Mouse (Mus musculus) MEL (cell line): ENCODE results near the gene Iqsec1. TPM values are rescaled to one million over a fixed set of nuclear protein-coding genes. Genes with fewer than 3 reads are reported as not detected.

Experiments used
- DNase-seq: peaks from one replicate; pipeline ENCODE4 v3.0.0; 2011; ENCODE audit warnings: low read depth, low spot score
- H3K27ac ChIP-seq: 2 replicates; pipeline ENCODE4 v1.5.1; 2012; ENCODE audit warnings: low read depth, mild to moderate bottlenecking, control low read depth, low read length, moderate library complexity; ENCODE audit not compliant: control insufficient read depth
- H3K27me3 ChIP-seq, 2 experiments: fragments of 150-350 bp in 1 of 2; sonication (generic) in 1 of 2; 2 replicates each; pipeline ENCODE4 v1.6.1; 2012; ENCODE audit warnings: low read length in 2 of 2, mild to moderate bottlenecking in 2 of 2, improper control_type of control experiment in 1 of 2, moderate library complexity in 1 of 2; ENCODE audit not compliant: insufficient read depth in 2 of 2, control insufficient read depth in 1 of 2
- H3K36me3 ChIP-seq, 2 experiments: 2 replicates each; pipeline ENCODE4 v1.6.1; 2012 to 2014; ENCODE audit warnings: low read length in 2 of 2, improper control_type of control experiment in 1 of 2, inconsistent platforms in 1 of 2, mild to moderate bottlenecking in 1 of 2; ENCODE audit not compliant: insufficient read depth in 2 of 2, control insufficient read depth in 1 of 2
- H3K4me1 ChIP-seq, 2 experiments: fragments of 150-350 bp in 1 of 2; sonication (generic) in 1 of 2; 2 replicates each; pipeline ENCODE4 v1.6.1; 2012; ENCODE audit warnings: low read length in 2 of 2, improper control_type of control experiment in 1 of 2, mild to moderate bottlenecking in 1 of 2; ENCODE audit not compliant: insufficient read depth in 2 of 2, control insufficient read depth in 1 of 2
- H3K4me3 ChIP-seq, 2 experiments: fragments of 150-350 bp in 1 of 2; sonication (generic) in 1 of 2; 2 replicates each; pipeline ENCODE4 v1.5.1; 2012; ENCODE audit warnings: low read depth in 2 of 2, low read length in 2 of 2, mild to moderate bottlenecking in 2 of 2, moderate library complexity in 2 of 2, control low read depth in 1 of 2, improper control_type of control experiment in 1 of 2; ENCODE audit not compliant: control insufficient read depth in 1 of 2, insufficient read depth in 1 of 2
- H3K79me2 ChIP-seq: 2 replicates; pipeline ENCODE4 v1.6.1; 2012; ENCODE audit warnings: mild to moderate bottlenecking, low read length, moderate library complexity; ENCODE audit not compliant: control insufficient read depth, poor library complexity, insufficient read depth
- H3K9ac ChIP-seq: 2 replicates; pipeline ENCODE4 v1.6.1; 2012; ENCODE audit warnings: low read depth, mild to moderate bottlenecking, control low read depth, low read length, moderate library complexity; ENCODE audit not compliant: control insufficient read depth, poor library complexity, severe bottlenecking
- H3K9me3 ChIP-seq: fragments of 150-350 bp; sonication (generic); replicated peaks from 2 replicates; pipeline ENCODE4 v1.6.1; 2012; ENCODE audit warnings: mild to moderate bottlenecking, low read length, improper control_type of control experiment, moderate library complexity; ENCODE audit not compliant: insufficient read depth
- BHLHE40 ChIP-seq: IDR thresholded peaks from 2 replicates; pipeline ENCODE4 v1.6.1; 2012; ENCODE audit warnings: low read depth, mild to moderate bottlenecking, inconsistent platforms, low read length, improper control_type of control experiment, borderline replicate concordance
- CHD1 ChIP-seq: IDR thresholded peaks from 2 replicates; pipeline ENCODE4 v1.6.1; 2012; ENCODE audit warnings: low read depth, mild to moderate bottlenecking, inconsistent platforms, low read length, improper control_type of control experiment
- CHD2 ChIP-seq: IDR thresholded peaks from 2 replicates; pipeline ENCODE4 v1.6.1; 2011; ENCODE audit warnings: low read length, improper control_type of control experiment
- ELF1 ChIP-seq: IDR thresholded peaks from 2 replicates; pipeline ENCODE4 v1.6.1; 2014; ENCODE audit warnings: low read depth, mild to moderate bottlenecking, inconsistent platforms, low read length, improper control_type of control experiment, moderate library complexity
- EP300 ChIP-seq, 2 experiments: IDR thresholded peaks; 2 replicates each; pipeline ENCODE4 v1.6.1; 2011; ENCODE audit warnings: improper control_type of control experiment in 2 of 2, low read length in 2 of 2, low read depth in 1 of 2, mild to moderate bottlenecking in 1 of 2
- ETS1 ChIP-seq: IDR thresholded peaks from 2 replicates; pipeline ENCODE4 v1.6.1; 2012; ENCODE audit warnings: low read depth, mild to moderate bottlenecking, inconsistent platforms, low read length, improper control_type of control experiment, moderate library complexity
- GABPA ChIP-seq: IDR thresholded peaks from 2 replicates; pipeline ENCODE4 v1.6.1; 2012; ENCODE audit warnings: low read depth, mild to moderate bottlenecking, inconsistent platforms, low read length, improper control_type of control experiment, moderate library complexity
- GATA1 ChIP-seq: IDR thresholded peaks from 2 replicates; pipeline ENCODE4 v1.6.1; 2011; ENCODE audit warnings: low read depth, low read length, improper control_type of control experiment
- HCFC1 ChIP-seq: IDR thresholded peaks from 2 replicates; pipeline ENCODE4 v1.6.1; 2012; ENCODE audit warnings: low read depth, mild to moderate bottlenecking, inconsistent platforms, low read length, improper control_type of control experiment, moderate library complexity
- JUND ChIP-seq: IDR thresholded peaks from 2 replicates; pipeline ENCODE4 v1.6.1; 2011; ENCODE audit warnings: low read depth, mild to moderate bottlenecking, improper control_type of control experiment, low read length
- MAX ChIP-seq: IDR thresholded peaks from 2 replicates; pipeline ENCODE4 v1.6.1; 2011; ENCODE audit warnings: low read length, improper control_type of control experiment
- MXI1 ChIP-seq: IDR thresholded peaks from 2 replicates; pipeline ENCODE4 v1.6.1; 2011; ENCODE audit warnings: mild to moderate bottlenecking, low read depth, low read length, improper control_type of control experiment
- MYC ChIP-seq: IDR thresholded peaks from 2 replicates; pipeline ENCODE4 v1.6.1; 2011; ENCODE audit warnings: low read depth, mild to moderate bottlenecking, low read length, improper control_type of control experiment, moderate library complexity
- POLR2AphosphoS2 ChIP-seq: IDR thresholded peaks from 2 replicates; pipeline ENCODE4 v1.6.1; 2011; ENCODE audit warnings: low read length, improper control_type of control experiment
- RAD21 ChIP-seq: IDR thresholded peaks from 2 replicates; pipeline ENCODE4 v1.6.1; 2011; ENCODE audit warnings: mild to moderate bottlenecking, low read depth, low read length, improper control_type of control experiment
- SIN3A ChIP-seq: IDR thresholded peaks from 2 replicates; pipeline ENCODE4 v1.6.1; 2012; ENCODE audit warnings: low read length, improper control_type of control experiment, inconsistent platforms
- TAL1 ChIP-seq: IDR thresholded peaks from 2 replicates; pipeline ENCODE4 v1.6.1; 2012; ENCODE audit warnings: mild to moderate bottlenecking, inconsistent platforms, low read length, moderate library complexity, mixed read lengths
- TBP ChIP-seq: IDR thresholded peaks from 2 replicates; pipeline ENCODE4 v1.8.0; 2011; ENCODE audit warnings: low read depth, low read length, improper control_type of control experiment
- UBTF ChIP-seq: IDR thresholded peaks from 2 replicates; pipeline ENCODE4 v1.6.1; 2012; ENCODE audit warnings: low read depth, mild to moderate bottlenecking, inconsistent platforms, low read length, improper control_type of control experiment, moderate library complexity, borderline replicate concordance; ENCODE audit not compliant: insufficient read depth
- USF1 ChIP-seq: IDR thresholded peaks from 2 replicates; pipeline ENCODE4 v1.6.1; 2014; ENCODE audit warnings: low read depth, mild to moderate bottlenecking, inconsistent platforms, low read length, improper control_type of control experiment, moderate library complexity
- ZC3H11A ChIP-seq: IDR thresholded peaks from 2 replicates; pipeline ENCODE4 v1.6.1; 2012; ENCODE audit warnings: low read depth, mild to moderate bottlenecking, inconsistent platforms, low read length, improper control_type of control experiment
- ZKSCAN1 ChIP-seq: IDR thresholded peaks from 2 replicates; pipeline ENCODE4 v1.6.1; 2012; ENCODE audit warnings: low read depth, mild to moderate bottlenecking, inconsistent platforms, low read length, improper control_type of control experiment, moderate library complexity
- polyA plus RNA-seq, 2 experiments: library from polyadenylated mRNA; stranded (reverse) in 1 of 2; unstranded in 1 of 2; fragments of >175 nt in 1 of 2; fragments of >200 nt in 1 of 2; gene quantifications; 2 replicates each; pipeline versions ENCODE4 v1.2.1 to v1.2.4; 2012; ENCODE audit warnings: low replicate concordance in 2 of 2, low read depth in 1 of 2; ENCODE audit not compliant: insufficient read length in 2 of 2, insufficient read depth in 1 of 2, missing spikeins in 1 of 2
- total RNA-seq: library from RNA; depleted of rRNA; stranded (reverse); fragments of 300-350 nt; gene quantifications from 2 replicates; pipeline ENCODE4 v1.2.3, GENCODE M21; 2012

Gene Iqsec1
- total and polyA plus RNA-seq, 3 experiments = 14.8 to 73.4 (median 30.8) TPM

DNA sequence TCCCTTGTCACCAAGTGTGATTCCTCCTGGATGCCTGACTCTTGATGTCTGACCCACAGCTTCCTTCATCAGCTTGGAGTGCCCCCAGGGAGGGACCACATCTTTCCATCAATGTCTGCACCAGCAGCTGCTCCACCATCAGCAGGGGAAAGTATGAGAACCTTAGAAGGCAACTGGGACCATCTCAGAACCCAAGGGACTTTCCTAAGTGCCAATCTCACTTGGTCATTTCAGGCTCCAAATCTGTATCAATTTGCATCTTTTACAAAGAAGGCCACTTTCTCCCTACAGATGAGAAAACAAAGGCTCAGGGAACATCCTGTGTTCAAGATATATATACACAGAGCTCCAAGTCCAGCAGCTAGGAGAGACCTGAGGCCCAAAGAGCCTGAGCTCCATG lies 205.3 kb downstream of the Iqsec1 start:
- no peaks in the 10 kb centered on the region for H3K9me3 ChIP-seq
- TF ChIP-seq MYC = no peak
- no peak for TF ChIP-seq RAD21
- no peak for TF ChIP-seq SIN3A
- TF ChIP-seq JUND = no peak
- TF ChIP-seq ELF1 = no peak
- TF ChIP-seq, all 39 proteins: peak for 0
- Histone ChIP-seq H3K4me1 (peaks cover 0 to 4% of the 10 kb centered on the region in 2 experiments; a peak in 1 of 4 replicates), H3K27me3 (no peaks in the 10 kb centered on the region), H3K9ac (no peak overlapping the region), H3K79me2 (no peaks in the 10 kb centered on the region), H3K4me3 (no peak overlapping the region), H3K27ac (no peak overlapping the region), H3K36me3 (no peaks in the 10 kb centered on the region)
- DNase-seq = no peak

DNA sequence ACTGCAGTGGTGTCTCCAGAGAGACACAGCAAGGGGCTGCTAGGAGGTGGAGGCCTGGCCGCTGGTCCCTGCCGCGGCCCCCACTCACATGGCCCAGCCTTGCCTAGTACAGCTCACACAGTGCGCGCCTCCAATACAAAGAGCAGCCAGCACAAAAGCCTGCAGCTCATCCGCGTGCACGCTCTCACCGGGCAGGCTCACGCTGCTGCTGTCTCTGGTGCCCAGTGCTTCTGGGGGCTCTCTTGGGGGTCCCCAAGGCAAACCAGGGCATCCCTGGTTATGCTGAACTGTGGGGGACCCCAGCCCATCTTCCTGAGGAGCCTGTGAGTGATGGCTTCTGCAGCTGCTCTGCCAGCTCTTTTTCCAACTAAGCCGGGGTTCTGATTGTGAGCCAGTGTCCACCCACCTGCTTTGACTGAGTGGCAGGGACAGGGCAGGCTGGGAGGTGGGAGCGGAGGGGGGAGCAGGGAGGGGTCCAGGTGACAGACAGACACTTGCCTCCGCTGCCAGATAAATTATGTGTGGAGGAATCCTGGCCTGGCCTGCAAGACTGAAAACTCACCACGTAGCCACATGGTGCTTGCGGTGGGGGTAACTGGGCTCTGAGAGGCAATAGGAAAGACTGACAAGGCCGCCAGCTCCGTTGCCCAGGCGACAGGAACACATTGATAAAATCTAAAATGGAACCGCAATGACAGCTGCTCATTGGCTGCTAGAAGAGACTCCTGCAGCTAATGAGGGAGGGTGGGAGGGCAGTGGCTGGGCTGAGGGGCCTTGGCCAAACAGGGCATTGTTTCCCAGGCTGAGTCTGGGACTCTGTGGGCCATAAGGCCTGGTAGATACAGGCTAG lies 206.3 kb downstream of the Iqsec1 start:
- no peak overlapping the region for H3K27ac ChIP-seq
- peaks cover 0 to 3% of the 10 kb centered on the region in 2 experiments; a peak in 1 of 4 replicates for H3K4me1 ChIP-seq
- no peak overlapping the region for H3K4me3 ChIP-seq
- no peaks in the 10 kb centered on the region for H3K36me3 ChIP-seq
- no peaks in the 10 kb centered on the region for H3K79me2 ChIP-seq
- no peaks in the 10 kb centered on the region for H3K9me3 ChIP-seq
- H3K9ac ChIP-seq = no peak overlapping the region
- no peak for DNase-seq
- H3K27me3 ChIP-seq = no peaks in the 10 kb centered on the region
- TF ChIP-seq ZKSCAN1 (no peak), EP300 (IDR thresholded peaks at IDR 0.05; ENCODE audit: low read depth in 1 of 2, low read length in 2 of 2) (no peak), CHD1 (no peak), BHLHE40 (no peak), TBP (no peak), HCFC1 (no peak), GATA1 (no peak), POLR2AphosphoS2 (no peak), MXI1 (no peak), ETS1 (no peak), UBTF (no peak), CHD2 (no peak), TAL1 (no peak), SIN3A (no peak), RAD21 (no peak), MAX (no peak), ZC3H11A (no peak), ELF1 (no peak), GABPA (no peak), USF1 (no peak)
